Mouse (Mus musculus): ENCODE results near the gene Rpl7l1. TPM values are rescaled to one million over a fixed set of nuclear protein-coding genes. Genes with fewer than 3 reads are reported as not detected.
"Not testable (repeated sequence)": the region's sequence is repeated elsewhere in the genome, so short reads cannot be mapped to it uniquely, and the experiment has no call there.

Gene Rpl7l1
- polyA plus RNA-seq, 1 experiment from 2014 or later = 64.6 TPM

GRCm38 (mm10) chr17:46771025-46771424, 11.4 kb downstream of the Rpl7l1 start:
- H3K79me2 ChIP-seq (ENCODE audit: inconsistent target) = no peaks in the 10 kb centered on the region
- no peak overlapping the region for H3K4me3 ChIP-seq (ENCODE audit: inconsistent target)
- H3K27ac ChIP-seq = no peak overlapping the region
- WGBS (ENCODE audit: missing documents) = 97% methylated on average over 2 of the region's 4 CpGs
- H3K36me3 ChIP-seq (ENCODE audit: inconsistent target) = peaks cover 13% of the 10 kb centered on the region

GRCm38 (mm10) chr17:46770546-46770945, 11.9 kb downstream of the Rpl7l1 start:
- WGBS (ENCODE audit: missing documents) = 95% methylated on average over 11 of the region's 11 CpGs
- H3K79me2 ChIP-seq (ENCODE audit: inconsistent target) = no peaks in the 10 kb centered on the region
- H3K4me3 ChIP-seq (ENCODE audit: inconsistent target) = no peak overlapping the region
- peaks cover 9% of the 10 kb centered on the region for H3K36me3 ChIP-seq (ENCODE audit: inconsistent target)
- H3K27ac ChIP-seq = no peak overlapping the region

- Histone ChIP-seq H3K36me3 (ENCODE audit: inconsistent target) (no peaks in the 10 kb centered on the region), H3K27ac (no peak overlapping the region), H3K79me2 (ENCODE audit: inconsistent target) (no peaks in the 10 kb centered on the region), H3K4me3 (ENCODE audit: inconsistent target) (no peak overlapping the region)
- WGBS (ENCODE audit: missing documents) = 30% methylated on average over 8 of the region's 8 CpGs
Observed at GRCm38 (mm10) chr17:46767868-46768267, 14.6 kb downstream of the Rpl7l1 start.

DNA sequence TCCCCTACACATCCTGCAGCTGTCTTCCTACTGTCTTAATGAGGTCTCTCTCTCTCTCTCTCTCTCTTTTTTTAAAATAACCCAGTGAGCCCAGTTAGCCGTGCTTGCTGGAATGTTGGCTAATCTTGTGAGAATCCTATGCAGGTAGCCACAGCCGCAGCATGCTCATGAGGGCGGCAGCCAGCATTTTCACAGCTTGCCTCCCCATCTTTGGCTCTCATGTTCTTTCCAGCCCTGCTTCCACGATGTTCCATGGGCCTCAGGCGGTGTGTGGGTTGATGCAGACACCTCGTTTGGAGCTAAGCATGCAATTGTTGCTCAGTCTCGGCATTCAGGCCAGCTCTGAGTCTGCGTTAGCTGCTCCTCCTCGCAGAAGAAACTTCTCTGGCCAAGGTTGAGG, 17.6 kb downstream of the Rpl7l1 start:
- not testable (repeated sequence) for H3K79me2 ChIP-seq (ENCODE audit: inconsistent target); H3K36me3 ChIP-seq (ENCODE audit: inconsistent target); H3K4me3 ChIP-seq (ENCODE audit: inconsistent target); H3K27ac ChIP-seq
- 87% methylated on average over 4 of the region's 9 CpGs for WGBS (ENCODE audit: missing documents)

DNA sequence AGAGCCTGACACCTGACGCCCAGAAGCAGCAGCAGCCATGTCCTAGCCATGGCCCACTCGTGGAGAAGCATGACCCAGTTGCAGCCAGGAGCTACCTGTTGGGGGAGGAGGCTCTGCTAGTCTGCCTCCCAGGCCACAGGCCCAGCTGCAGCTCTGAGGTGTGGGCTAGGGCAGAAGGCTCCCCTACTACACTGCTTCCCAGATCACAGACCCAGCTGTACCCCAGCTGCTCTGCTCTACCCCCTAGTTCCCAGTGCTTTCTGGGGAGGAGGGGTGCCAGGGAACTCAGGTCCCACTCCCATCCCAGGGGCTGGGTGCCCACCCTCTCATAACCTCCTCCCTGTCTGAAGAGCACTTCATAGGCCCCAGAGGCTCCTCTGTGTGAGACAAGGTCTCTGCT, 18.9 kb downstream of the Rpl7l1 start, which contains the start of gene Ptcra:
Ptcra (minus strand) TSS at position 169 of the 400 bp plus-strand sequence.
- WGBS (ENCODE audit: missing documents) = 80% methylated on average over 2 of the region's 2 CpGs

GRCm38 (mm10) chr17:46758753-46759152, 23.7 kb downstream of the Rpl7l1 start:
- WGBS (ENCODE audit: missing documents) = 92% methylated on average over 12 of the region's 12 CpGs
- Histone ChIP-seq H3K4me3 (ENCODE audit: inconsistent target) (no peak overlapping the region), H3K27ac (no peak overlapping the region)

More for the DNA sequence above, 18.9 kb downstream of the Rpl7l1 start, which contains the start of gene Ptcra:
- Histone ChIP-seq H3K27ac (no peak within 1 kb of the TSS), H3K79me2 (ENCODE audit: inconsistent target) (no peaks in the 10 kb centered on the region), H3K4me3 (ENCODE audit: inconsistent target) (no peak within 1 kb of the TSS), H3K36me3 (ENCODE audit: inconsistent target) (no peaks in the 10 kb centered on the region)

GRCm38 (mm10) chr17:46751794-46752556, 30.5 kb downstream of the Rpl7l1 start, which contains the start of gene Cnpy3:
TSS of gene Cnpy3 (minus strand) at chr17:46752214.
- Histone ChIP-seq H3K36me3 (ENCODE audit: inconsistent target) (no peaks in the 10 kb centered on the region), H3K4me3 (ENCODE audit: inconsistent target) (peak within 1 kb of the TSS; percentile 44), H3K79me2 (ENCODE audit: inconsistent target) (peaks cover 43% of the 10 kb centered on the region), H3K27ac (peak within 1 kb of the TSS; percentile 86)
- 2% methylated on average over 49 of the region's 58 CpGs for WGBS (ENCODE audit: missing documents)

More at GRCm38 (mm10) chr17:46758753-46759152, 23.7 kb downstream of the Rpl7l1 start:
- Histone ChIP-seq H3K36me3 (ENCODE audit: inconsistent target) (no peaks in the 10 kb centered on the region), H3K79me2 (ENCODE audit: inconsistent target) (no peaks in the 10 kb centered on the region)

GRCm38 (mm10) chr17:46751056-46751793, 31.2 kb downstream of the Rpl7l1 start:
- Histone ChIP-seq H3K36me3 (ENCODE audit: inconsistent target) (peaks cover 4% of the 10 kb centered on the region; the same call in 1 of the 2 replicates), H3K27ac (peak overlapping the region; percentile 86), H3K4me3 (ENCODE audit: inconsistent target) (peak overlapping the region; percentile 44), H3K79me2 (ENCODE audit: inconsistent target) (peaks cover 50% of the 10 kb centered on the region)
- WGBS (ENCODE audit: missing documents) = 2% methylated on average over 15 of the region's 16 CpGs

DNA sequence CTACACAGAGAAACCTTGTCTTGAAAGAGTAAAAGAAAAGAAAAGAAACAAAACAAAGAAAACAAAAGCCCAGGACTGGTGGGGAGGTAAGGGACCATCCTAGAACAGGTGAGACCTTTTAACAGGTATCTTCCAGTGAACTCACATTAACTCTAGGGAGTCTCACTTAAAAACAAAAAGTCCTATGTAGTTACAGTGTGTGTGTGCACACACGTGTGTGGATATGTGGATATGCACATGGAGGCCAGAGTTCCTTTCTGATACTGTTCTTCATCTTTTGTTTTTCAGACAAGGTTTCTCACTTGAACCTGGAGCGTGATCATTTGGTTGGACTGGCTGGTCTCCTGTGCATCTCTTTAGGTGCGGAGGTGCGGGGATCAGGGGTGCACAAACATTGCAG, 31.9 kb downstream of the Rpl7l1 start:
- Histone ChIP-seq H3K27ac (peak overlapping the region; percentile 86), H3K4me3 (ENCODE audit: inconsistent target) (peak overlapping the region; percentile 44), H3K36me3 (ENCODE audit: inconsistent target) (peaks cover 10% of the 10 kb centered on the region; the same call in 1 of the 2 replicates), H3K79me2 (ENCODE audit: inconsistent target) (peaks cover 57% of the 10 kb centered on the region)
- WGBS (ENCODE audit: missing documents) = 51% methylated on average over 4 of the region's 4 CpGs

GRCm38 (mm10) chr17:46749282-46749681, 33.2 kb downstream of the Rpl7l1 start:
- no peak overlapping the region for H3K4me3 ChIP-seq (ENCODE audit: inconsistent target)
- 76% methylated on average over 5 of the region's 5 CpGs for WGBS (ENCODE audit: missing documents)

DNA sequence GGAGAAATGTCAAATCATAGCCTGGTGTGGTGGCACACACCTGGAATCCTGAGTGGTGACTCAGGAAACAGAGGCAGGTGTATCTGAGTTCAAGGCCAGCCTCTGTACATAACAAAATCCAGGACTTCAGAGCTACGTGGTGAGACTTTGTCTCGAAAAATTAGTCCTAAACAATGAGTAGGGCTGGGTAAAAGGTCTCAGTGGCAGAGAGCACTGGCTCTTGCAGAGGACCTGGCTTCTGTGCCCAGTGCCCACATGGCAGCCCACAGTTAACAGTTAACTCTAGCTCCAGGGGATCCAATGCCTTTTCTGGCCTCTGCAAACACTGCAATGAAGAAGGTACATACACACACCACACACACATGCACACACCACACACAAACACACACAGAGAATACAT, 34.7 kb downstream of the Rpl7l1 start:
- WGBS (ENCODE audit: missing documents) = 92% methylated on average over 2 of the region's 2 CpGs
- Histone ChIP-seq H3K36me3 (ENCODE audit: inconsistent target) (peaks cover 28% of the 10 kb centered on the region), H3K4me3 (ENCODE audit: inconsistent target) (no peak overlapping the region), H3K27ac (peak overlapping the region; percentile 46), H3K79me2 (ENCODE audit: inconsistent target) (peaks cover 84% of the 10 kb centered on the region)

More at GRCm38 (mm10) chr17:46749282-46749681, 33.2 kb downstream of the Rpl7l1 start:
- Histone ChIP-seq H3K36me3 (ENCODE audit: inconsistent target) (peaks cover 14% of the 10 kb centered on the region; the same call in 1 of the 2 replicates), H3K27ac (no peak overlapping the region), H3K79me2 (ENCODE audit: inconsistent target) (peaks cover 70% of the 10 kb centered on the region)

GRCm38 (mm10) chr17:46747234-46747633, 35.2 kb downstream of the Rpl7l1 start:
- peaks cover 34% of the 10 kb centered on the region for H3K36me3 ChIP-seq (ENCODE audit: inconsistent target)
- no peak overlapping the region for H3K4me3 ChIP-seq (ENCODE audit: inconsistent target)
- peak overlapping the region; percentile 46 for H3K27ac ChIP-seq
- 19% methylated on average over 8 of the region's 8 CpGs for WGBS (ENCODE audit: missing documents)
- peaks cover 89% of the 10 kb centered on the region for H3K79me2 ChIP-seq (ENCODE audit: inconsistent target)

GRCm38 (mm10) chr17:46745506-46745905, 37.0 kb downstream of the Rpl7l1 start:
- 100% methylated on average over 2 of the region's 2 CpGs for WGBS (ENCODE audit: missing documents)
- Histone ChIP-seq H3K4me3 (ENCODE audit: inconsistent target) (no peak overlapping the region), H3K36me3 (ENCODE audit: inconsistent target) (peaks cover 47% of the 10 kb centered on the region), H3K79me2 (ENCODE audit: inconsistent target) (peaks cover 82% of the 10 kb centered on the region), H3K27ac (no peak overlapping the region)

- Histone ChIP-seq H3K4me3 (ENCODE audit: inconsistent target) (no peak overlapping the region), H3K36me3 (ENCODE audit: inconsistent target) (peaks cover 47% of the 10 kb centered on the region), H3K79me2 (ENCODE audit: inconsistent target) (peaks cover 57% of the 10 kb centered on the region), H3K27ac (no peak overlapping the region)
- 90% methylated on average over 7 of the region's 9 CpGs for WGBS (ENCODE audit: missing documents)
Observed at GRCm38 (mm10) chr17:46742986-46743385, 39.5 kb downstream of the Rpl7l1 start.

DNA sequence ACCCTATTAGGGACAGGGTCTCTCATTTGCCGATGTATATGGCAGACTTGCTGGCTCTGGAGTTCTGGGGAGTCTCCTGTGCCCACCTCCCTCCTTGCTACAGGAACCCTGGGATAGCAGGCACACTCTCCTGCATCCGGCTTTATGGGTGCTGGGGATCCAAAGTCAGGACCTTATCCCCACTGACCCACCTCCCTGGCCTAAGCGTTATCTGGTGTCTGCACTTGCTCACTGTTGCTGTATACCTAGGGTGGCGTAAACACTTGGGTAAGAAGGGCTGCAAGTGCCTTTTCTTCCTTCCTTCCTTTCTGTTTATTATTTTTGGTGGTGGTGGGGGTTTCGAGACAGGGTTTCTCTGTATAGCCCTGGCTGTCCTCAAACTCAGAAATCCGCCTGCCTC, 41.2 kb downstream of the Rpl7l1 start:
- Histone ChIP-seq H3K79me2 (ENCODE audit: inconsistent target) (peaks cover 40% of the 10 kb centered on the region; the same call in 1 of the 2 replicates), H3K27ac (no peak overlapping the region), H3K36me3 (ENCODE audit: inconsistent target) (peaks cover 58% of the 10 kb centered on the region), H3K4me3 (ENCODE audit: inconsistent target) (no peak overlapping the region)
- 97% methylated on average over 6 of the region's 6 CpGs for WGBS (ENCODE audit: missing documents)
